Mouse (Mus musculus) B cell, adult 62 days (primary cell): ENCODE measurements around the gene Mapk9. TPM values are rescaled to one million over a fixed set of nuclear protein-coding genes. Genes with fewer than 3 reads are reported as not detected.

Experiments used
- total RNA-seq: library from RNA; stranded (reverse); gene quantifications from 4 replicates; pipeline ENCODE4 v1.2.4, GENCODE M21; 2023

The Mapk9 gene
- total RNA-seq, result 44.6 to 48.0 TPM (median 45.6 TPM) in 4 replicates

DNA sequence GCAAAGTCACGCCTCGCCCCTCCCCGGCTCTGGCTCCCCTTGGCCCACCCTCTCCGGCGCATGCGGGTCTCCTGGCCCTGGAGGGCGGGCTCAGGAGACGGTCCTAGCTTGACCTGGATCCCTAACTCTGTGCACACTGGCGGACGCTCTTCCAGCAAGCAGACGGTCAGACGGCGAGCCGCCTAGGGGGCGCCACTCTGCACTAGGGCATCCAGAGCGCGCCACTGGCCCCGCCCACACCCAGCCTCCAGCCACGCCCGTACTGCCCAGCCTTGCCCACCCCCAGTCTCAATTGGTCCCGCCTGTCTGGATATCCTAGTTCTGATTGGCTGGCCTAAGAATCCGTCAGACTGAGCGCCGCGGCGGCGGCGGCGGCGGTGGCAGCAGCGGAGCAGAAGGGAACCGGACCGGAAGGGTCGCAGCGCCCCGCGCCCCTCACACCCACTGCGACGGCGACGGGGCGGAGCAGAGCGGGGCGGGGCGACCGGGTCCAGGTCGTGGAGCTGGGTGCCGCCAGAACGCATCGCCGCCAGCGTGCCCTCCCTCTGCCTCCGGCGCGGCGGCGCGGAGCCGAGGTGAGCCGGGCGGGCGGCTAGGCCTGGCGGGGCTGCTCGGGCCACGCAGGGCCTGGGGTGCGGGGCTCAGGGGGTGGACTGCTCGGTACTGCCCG is at the start of gene Mapk9:
Gene Mapk9 (plus strand): TSS at position 351 of the 670 bp plus-strand sequence.

GRCm38 (mm10) chr11:49901659-49902458 is 55.3 kb downstream of the Mapk9 start, which contains the start of gene Rasgef1c:
Rasgef1c (plus strand) TSS chr11:49901835.

Other genes starting within 250 kb of the Mapk9 start
- not detected in 4 replicates for gene Flt4, start 237.5 kb upstream of the Mapk9 start, total RNA-seq
- gene Scgb3a1, start 183.1 kb upstream of the Mapk9 start, total RNA-seq, result not detected in 4 replicates
- gene Cnot6, start 134.0 kb upstream of the Mapk9 start, total RNA-seq, result 72.0 to 81.4 TPM (median 77.5 TPM) in 4 replicates
- gene Gfpt2, start 52.6 kb upstream of the Mapk9 start, total RNA-seq, result 0.21 TPM in 1 of 4 replicates, not detected in the others
- gene Rasgef1c, start 55.1 kb downstream of the Mapk9 start, total RNA-seq, result not detected in 4 replicates
- gene Rnf130, start 178.6 kb downstream of the Mapk9 start, total RNA-seq, result 84.9 to 102 TPM (median 90.1 TPM) in 4 replicates